Mouse (Mus musculus): ENCODE measurements around the gene Sec22c. TPM values are rescaled to one million over a fixed set of nuclear protein-coding genes. Genes with fewer than 3 reads are reported as not detected.

Sec22c gene
- polyA plus RNA-seq, 1 experiment = 9.9 TPM

- 80% methylated on average over 5 of the region's 5 CpGs for WGBS
- Histone ChIP-seq H3K4me3 (replicated peaks; ENCODE audit: extremely low read depth, low read depth, low read length) (no peak overlapping the region), H3K4me1 (ENCODE audit: control insufficient read depth, insufficient read depth, low read length) (peaks cover under 1% of the 10 kb centered on the region; the same call in 1 of the 2 replicates)
- TF ChIP-seq CTCF (IDR thresholded peaks at IDR 0.05; ENCODE audit: insufficient read depth, low read length) (no peak), POLR2A (IDR thresholded peaks at IDR 0.05; ENCODE audit: borderline replicate concordance, extremely low read depth, low read depth, low read length) (no peak)
- DNase-seq = no peak
Measured at GRCm38 (mm10) chr9:121664104-121664503, 41.2 kb downstream of the Sec22c start.

DNA sequence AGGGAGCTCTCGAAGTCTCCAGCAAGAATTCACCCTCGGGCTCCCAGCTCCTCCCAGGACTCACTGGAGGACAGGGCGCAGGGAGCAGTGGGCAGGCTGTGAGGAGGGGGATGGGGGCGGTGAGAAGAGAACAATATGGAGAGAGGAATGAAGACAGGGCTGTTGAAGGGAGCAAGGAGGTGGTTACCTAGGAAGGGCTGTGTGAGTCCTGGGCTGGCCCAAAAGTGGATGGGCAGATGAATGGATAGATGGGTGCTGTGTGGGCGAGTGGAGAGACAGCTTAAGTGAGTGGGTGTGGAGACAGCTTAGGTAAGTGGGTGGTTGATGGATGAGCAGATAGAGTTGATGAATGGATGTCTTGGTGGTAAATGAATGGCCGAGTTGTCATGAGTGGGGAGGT is 41.8 kb downstream of the Sec22c start:
- DNase-seq = no peak
- 75% methylated on average over 6 of the region's 6 CpGs for WGBS
- Histone ChIP-seq H3K4me1 (ENCODE audit: control insufficient read depth, insufficient read depth, low read length) (no peaks in the 10 kb centered on the region), H3K4me3 (replicated peaks; ENCODE audit: extremely low read depth, low read depth, low read length) (no peak overlapping the region)
- no peak for TF ChIP-seq POLR2A (IDR thresholded peaks at IDR 0.05; ENCODE audit: borderline replicate concordance, extremely low read depth, low read depth, low read length)
- TF ChIP-seq CTCF (IDR thresholded peaks at IDR 0.05; ENCODE audit: insufficient read depth, low read length) = no peak

DNA sequence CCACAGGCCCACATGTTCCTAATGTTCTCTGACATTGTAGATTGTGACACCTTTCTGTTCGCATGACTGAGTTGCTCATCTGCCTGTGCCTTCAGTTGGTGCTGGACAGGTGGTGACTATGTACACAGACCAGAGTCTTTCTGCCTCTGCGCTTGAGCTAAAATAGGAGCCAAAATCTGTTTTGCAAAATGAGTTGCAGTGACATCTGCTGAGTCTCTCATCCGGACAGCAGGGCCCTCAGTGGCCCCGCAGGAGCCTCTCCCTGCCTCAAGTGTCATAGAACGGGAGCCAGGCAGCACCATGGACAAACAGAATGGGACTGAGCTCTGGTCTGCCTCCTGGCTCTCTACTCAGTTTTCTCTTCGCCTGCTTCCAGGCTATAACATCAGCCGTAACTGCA is 45.5 kb downstream of the Sec22c start:
- Histone ChIP-seq H3K4me3 (replicated peaks; ENCODE audit: extremely low read depth, low read depth, low read length) (no peak overlapping the region), H3K4me1 (ENCODE audit: control insufficient read depth, insufficient read depth, low read length) (no peaks in the 10 kb centered on the region)
- TF ChIP-seq POLR2A (IDR thresholded peaks at IDR 0.05; ENCODE audit: borderline replicate concordance, extremely low read depth, low read depth, low read length) (no peak), CTCF (IDR thresholded peaks at IDR 0.05; ENCODE audit: insufficient read depth, low read length) (no peak)
- DNase-seq = no peak
- WGBS = 72% methylated on average over 7 of the region's 7 CpGs

DNA sequence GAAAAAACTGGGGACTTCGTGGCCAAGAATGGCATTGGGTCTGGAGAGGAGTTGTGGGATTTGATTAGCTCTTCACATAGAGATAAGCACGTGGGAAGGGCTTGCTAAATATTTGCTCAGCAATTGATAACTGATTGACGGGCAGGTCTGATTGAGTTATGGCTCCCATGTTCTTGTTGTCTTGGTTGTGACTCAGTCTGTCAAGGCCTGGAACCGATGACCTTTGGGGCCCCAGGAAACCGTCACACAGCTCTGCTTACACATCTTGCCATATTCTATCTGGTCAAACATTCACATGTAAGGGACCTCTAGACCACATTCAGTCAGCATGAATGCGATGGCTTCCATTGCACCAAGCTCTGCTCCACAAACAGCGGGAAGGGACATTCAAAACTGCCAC is 47.0 kb downstream of the Sec22c start:
- no peaks in the 10 kb centered on the region for H3K4me1 ChIP-seq (ENCODE audit: control insufficient read depth, insufficient read depth, low read length)
- TF ChIP-seq POLR2A (IDR thresholded peaks at IDR 0.05; ENCODE audit: borderline replicate concordance, extremely low read depth, low read depth, low read length) (no peak), CTCF (IDR thresholded peaks at IDR 0.05; ENCODE audit: insufficient read depth, low read length) (no peak)
- DNase-seq = no peak
- no peak overlapping the region for H3K4me3 ChIP-seq (replicated peaks; ENCODE audit: extremely low read depth, low read depth, low read length)
- WGBS = 60% methylated on average over 7 of the region's 7 CpGs

- DNase-seq = no peak
- WGBS = 52% methylated on average over 13 of the region's 13 CpGs
- TF ChIP-seq CTCF (IDR thresholded peaks at IDR 0.05; ENCODE audit: insufficient read depth, low read length) = no peak
- TF ChIP-seq POLR2A (IDR thresholded peaks at IDR 0.05; ENCODE audit: borderline replicate concordance, extremely low read depth, low read depth, low read length) = no peak
- Histone ChIP-seq H3K4me1 (ENCODE audit: control insufficient read depth, insufficient read depth, low read length) (no peaks in the 10 kb centered on the region), H3K4me3 (replicated peaks; ENCODE audit: extremely low read depth, low read depth, low read length) (no peak overlapping the region)
Measured at GRCm38 (mm10) chr9:121657143-121657542, 48.1 kb downstream of the Sec22c start.

DNA sequence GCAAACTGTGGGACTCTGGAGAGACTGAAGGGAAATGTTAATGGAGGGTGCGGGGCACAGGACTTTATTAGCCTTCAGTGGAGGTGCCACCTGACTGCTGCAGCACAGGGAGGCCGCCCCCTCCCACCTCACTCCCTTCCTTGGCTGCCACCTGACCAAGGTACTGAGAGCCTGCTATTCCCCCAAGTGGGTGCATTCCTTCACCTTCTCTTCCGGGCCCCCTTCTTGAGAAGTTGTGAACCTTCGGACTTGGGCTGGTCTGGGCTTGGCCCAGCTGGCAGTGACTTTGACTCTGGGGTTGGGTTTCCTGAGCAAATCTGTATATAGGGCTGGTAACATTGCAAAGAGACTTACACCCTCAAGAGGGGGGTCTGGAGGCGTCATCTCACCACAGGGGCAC is 49.0 kb downstream of the Sec22c start:
- DNase-seq = no peak
- Histone ChIP-seq H3K4me3 (replicated peaks; ENCODE audit: extremely low read depth, low read depth, low read length) (no peak overlapping the region), H3K4me1 (ENCODE audit: control insufficient read depth, insufficient read depth, low read length) (no peaks in the 10 kb centered on the region)
- 73% methylated on average over 5 of the region's 5 CpGs for whole genome bisulfite sequencing
- no peak for TF ChIP-seq CTCF (IDR thresholded peaks at IDR 0.05; ENCODE audit: insufficient read depth, low read length)
- TF ChIP-seq POLR2A (IDR thresholded peaks at IDR 0.05; ENCODE audit: borderline replicate concordance, extremely low read depth, low read depth, low read length) = no peak

DNA sequence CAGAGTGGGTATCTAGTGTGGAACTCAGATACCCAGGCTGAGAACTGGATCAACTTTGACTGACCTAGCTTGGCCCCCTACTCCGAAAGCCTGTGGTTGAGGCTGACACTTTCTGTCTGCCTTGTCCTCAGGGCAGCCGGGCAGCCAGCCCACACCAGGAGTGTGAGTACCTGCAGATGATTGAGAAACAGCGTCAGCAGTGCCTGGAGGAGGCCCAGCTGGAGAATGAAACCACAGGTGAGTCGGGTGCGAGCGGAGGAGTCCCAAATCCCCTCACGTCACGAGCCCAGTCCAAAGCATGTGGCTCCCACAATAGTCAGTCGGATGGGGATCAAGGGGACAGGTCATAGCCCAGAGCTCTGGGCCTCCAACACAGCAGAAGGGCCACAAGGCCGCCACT is 51.6 kb downstream of the Sec22c start:
- no peak for DNase-seq
- TF ChIP-seq POLR2A (IDR thresholded peaks at IDR 0.05; ENCODE audit: borderline replicate concordance, extremely low read depth, low read depth, low read length) = no peak
- no peak for TF ChIP-seq CTCF (IDR thresholded peaks at IDR 0.05; ENCODE audit: insufficient read depth, low read length)
- no peak overlapping the region for H3K4me3 ChIP-seq (replicated peaks; ENCODE audit: extremely low read depth, low read depth, low read length)
- WGBS = 93% methylated on average over 10 of the region's 10 CpGs
- H3K4me1 ChIP-seq (ENCODE audit: control insufficient read depth, insufficient read depth, low read length) = no peaks in the 10 kb centered on the region

DNA sequence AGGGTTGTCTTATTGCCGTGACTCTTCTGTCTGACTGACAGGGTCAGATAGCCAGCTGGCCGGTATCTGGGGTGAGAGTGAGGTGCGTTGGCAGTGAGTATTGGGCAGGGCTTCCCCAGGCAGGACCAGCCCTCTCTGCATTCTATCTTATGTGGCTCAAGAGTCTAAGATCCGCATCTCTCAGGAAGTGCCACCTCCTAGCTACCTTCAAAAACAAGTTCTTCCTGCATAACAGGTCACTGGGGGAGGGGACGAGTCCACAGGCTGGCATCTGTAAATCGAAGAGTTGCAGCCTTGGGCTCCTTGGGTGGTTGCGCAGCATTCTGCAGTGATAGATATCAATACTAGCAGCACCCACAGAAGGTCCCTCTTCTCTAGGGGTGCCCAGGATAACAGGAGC is 58.3 kb downstream of the Sec22c start:
- Histone ChIP-seq H3K4me1 (ENCODE audit: control insufficient read depth, insufficient read depth, low read length) (no peaks in the 10 kb centered on the region), H3K4me3 (replicated peaks; ENCODE audit: extremely low read depth, low read depth, low read length) (no peak overlapping the region)
- WGBS = 48% methylated on average over 7 of the region's 7 CpGs
- TF ChIP-seq CTCF (IDR thresholded peaks at IDR 0.05; ENCODE audit: insufficient read depth, low read length) = no peak
- no peak for TF ChIP-seq POLR2A (IDR thresholded peaks at IDR 0.05; ENCODE audit: borderline replicate concordance, extremely low read depth, low read depth, low read length)
- no peak for DNase-seq

DNA sequence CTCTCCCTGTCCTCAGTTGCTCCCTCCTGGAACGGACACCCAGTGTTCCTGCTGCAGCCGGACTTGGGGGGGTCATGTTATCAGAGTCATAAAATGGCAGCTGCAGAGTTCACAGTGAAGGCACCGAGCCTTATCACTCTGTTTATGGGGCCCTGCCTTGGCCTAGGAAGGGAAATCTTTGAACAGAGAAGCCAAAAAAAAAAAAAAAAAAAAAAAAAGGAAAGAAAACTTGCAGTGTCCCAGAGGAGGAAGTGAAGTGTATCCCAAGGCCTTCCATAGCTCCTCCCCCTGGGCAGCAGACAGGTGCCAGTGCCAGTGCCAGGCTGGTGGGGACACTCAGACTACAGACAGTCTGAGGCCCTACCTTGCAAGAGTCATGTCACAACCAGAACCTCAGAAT is 60.4 kb downstream of the Sec22c start:
- DNase-seq = no peak
- 57% methylated on average over 3 of the region's 3 CpGs for whole genome bisulfite sequencing
- Histone ChIP-seq H3K4me1 (ENCODE audit: control insufficient read depth, insufficient read depth, low read length) (no peaks in the 10 kb centered on the region), H3K4me3 (replicated peaks; ENCODE audit: extremely low read depth, low read depth, low read length) (no peak overlapping the region)
- TF ChIP-seq POLR2A (IDR thresholded peaks at IDR 0.05; ENCODE audit: borderline replicate concordance, extremely low read depth, low read depth, low read length) = no peak
- no peak for TF ChIP-seq CTCF (IDR thresholded peaks at IDR 0.05; ENCODE audit: insufficient read depth, low read length)

GRCm38 (mm10) chr9:121642401-121643181 is 62.7 kb downstream of the Sec22c start, which contains the start of gene Vipr1:
Gene Vipr1, plus strand, starts transcription at chr9:121642716.
- Histone ChIP-seq H3K4me1 (ENCODE audit: control insufficient read depth, insufficient read depth, low read length) (no peaks in the 10 kb centered on the region), H3K4me3 (replicated peaks; ENCODE audit: extremely low read depth, low read depth, low read length) (peak within 1 kb of the TSS; percentile 35)
- DNase-seq = peak; percentile 77
- no peak for TF ChIP-seq CTCF (IDR thresholded peaks at IDR 0.05; ENCODE audit: insufficient read depth, low read length)
- no peak for TF ChIP-seq POLR2A (IDR thresholded peaks at IDR 0.05; ENCODE audit: borderline replicate concordance, extremely low read depth, low read depth, low read length)
- under 1% methylated on average over 79 of the region's 79 CpGs for WGBS
